Mouse (Mus musculus) Patski (cell line): ENCODE results near the gene Prelp. TPM values are rescaled to one million over a fixed set of nuclear protein-coding genes. Genes with fewer than 3 reads are reported as not detected.

Source experiments
- ATAC-seq: fragments of 100-300 bp; one replicate; pipeline ENCODE4 v1.8.0; 2021
- CTCF ChIA-PET: fragments of 350-600 bp; sonication (Branson Sonifier 250); formaldehyde crosslinking; loops from one replicate; lab custom pipeline; 2022; ENCODE audit warnings: inconsistent platforms; lab: Charles Lee
- POLR2A ChIA-PET: fragments of 350-600 bp; sonication (Branson Sonifier 250); formaldehyde crosslinking; loops from one replicate; lab custom pipeline; 2022; ENCODE audit warnings: antibody characterized with exemption, inconsistent platforms; lab: Charles Lee
- DNase-seq: peaks from one replicate; pipeline ENCODE4 v3.0.0-alpha.2; 2011; ENCODE audit warnings: low read depth, low spot score
- H3K27me3 ChIP-seq: fragments of 371-371 bp; one replicate; pipeline ENCODE4 v1.5.1; 2021
- CTCF ChIP-seq: fragments of 100-300 bp; IDR thresholded peaks from one replicate; pipeline ENCODE4 v1.5.1; 2021
- in situ Hi-C: fragments of 300-500 bp; cut with MboI; formaldehyde crosslinking; loops from 3 replicates; pipeline ENCODE4 v1.11.1; 2018; ENCODE audit warnings: low pct_unique_long_range_greater_than_20kb, mixed read lengths
- polyA plus RNA-seq: library from polyadenylated mRNA; unstranded; gene quantifications from one replicate; pipeline ENCODE4 v1.2.3, GENCODE M21; 2021

Gene Prelp
- polyA plus RNA-seq, 1 experiment from 2014 or later: 0.05 TPM

GRCm38 (mm10) chr1:133917456-133918087, 3.6 kb downstream of the Prelp start:
- POLR2A ChIA-PET: interaction anchor here (1.8 kb wide), 1 partner anchor 15 kb away, joined by 4 read pairs; no protein-coding TSS in a partner anchor
- in situ Hi-C loops: loop anchor here (25.0 kb wide), 1 partner anchor 530 kb away; no protein-coding TSS in a partner anchor
- H3K27me3 ChIP-seq: no peaks in the 10 kb centered on the region
- TF ChIP-seq CTCF: no peak
- CTCF ChIA-PET: no interaction called here
- ATAC-seq: no peak
- DNase-seq: no peak

GRCm38 (mm10) chr1:133915723-133916355, 5.4 kb downstream of the Prelp start:
- ChIA-PET POLR2A (interaction anchor here (0.7 to 1.0 kb wide), 2 partner anchors 43 to 147 kb away, joined by 3 to 4 read pairs; no protein-coding TSS in a partner anchor), CTCF (interaction anchor here (0.8 to 1.2 kb wide), 4 partner anchors 33 to 131 kb away, joined by 3 to 4 read pairs (median 3); no protein-coding TSS in a partner anchor)
- no peak for ATAC-seq
- no peak for DNase-seq
- TF ChIP-seq CTCF: no peak
- H3K27me3 ChIP-seq: no peaks in the 10 kb centered on the region
- in situ Hi-C loops: loop anchor here (25.0 kb wide), 1 partner anchor 529 kb away; no protein-coding TSS in a partner anchor

- DNase-seq: no peak
- TF ChIP-seq CTCF: no peak
- ATAC-seq: no peak
These were observed 6.1 kb downstream of the Prelp start for GRCm38 (mm10) chr1:133915115-133915514.

GRCm38 (mm10) chr1:133913018-133913417, 8.2 kb downstream of the Prelp start:
- POLR2A ChIA-PET: no interaction called here
- in situ Hi-C loops: loop anchor here (5.0 to 25.0 kb wide), 3 partner anchors 134 to 526 kb away; no protein-coding TSS in a partner anchor
- CTCF ChIA-PET: no interaction called here
- H3K27me3 ChIP-seq: no peaks in the 10 kb centered on the region
- no peak for TF ChIP-seq CTCF
- ATAC-seq: no peak
- no peak for DNase-seq

More at GRCm38 (mm10) chr1:133915115-133915514, 6.1 kb downstream of the Prelp start:
- no peaks in the 10 kb centered on the region for H3K27me3 ChIP-seq
- CTCF ChIA-PET: interaction anchor here (1.0 kb wide), 1 partner anchor 38 kb away, joined by 3 read pairs; no protein-coding TSS in a partner anchor
- POLR2A ChIA-PET: no interaction called here
- in situ Hi-C loops: loop anchor here (25.0 kb wide), 1 partner anchor 528 kb away; no protein-coding TSS in a partner anchor

- DNase-seq: no peak
- ChIA-PET CTCF (interaction anchor here (0.8 to 1.8 kb wide), 4 partner anchors 8 to 135 kb away, joined by 3 to 5 read pairs (median 3); no protein-coding TSS in a partner anchor), POLR2A (no interaction called here)
- H3K27me3 ChIP-seq: no peaks in the 10 kb centered on the region
- in situ Hi-C loops: loop anchor here (5.0 to 25.0 kb wide), 3 partner anchors 136 to 524 kb away; no protein-coding TSS in a partner anchor
- no peak for TF ChIP-seq CTCF
- no peak for ATAC-seq
These were observed 9.8 kb downstream of the Prelp start for GRCm38 (mm10) chr1:133911456-133911855.

- POLR2A ChIA-PET: interaction anchor here (0.6 kb wide), 1 partner anchor 203 kb away, joined by 5 read pairs; no protein-coding TSS in a partner anchor
- in situ Hi-C loops: loop anchor here (5.0 to 25.0 kb wide), 3 partner anchors 136 to 524 kb away; no protein-coding TSS in a partner anchor
These were observed 10.2 kb downstream of the Prelp start for GRCm38 (mm10) chr1:133911008-133911407.

GRCm38 (mm10) chr1:133910108-133910507, 11.1 kb downstream of the Prelp start:
- no peaks in the 10 kb centered on the region for H3K27me3 ChIP-seq
- in situ Hi-C loops: loop anchor here (5.0 to 25.0 kb wide), 3 partner anchors 137 to 523 kb away; no protein-coding TSS in a partner anchor
- CTCF ChIA-PET: interaction anchor here (1.8 kb wide), 1 partner anchor 135 kb away, joined by 3 read pairs; no protein-coding TSS in a partner anchor
- ATAC-seq: no peak
- TF ChIP-seq CTCF: no peak
- no peak for DNase-seq
- POLR2A ChIA-PET: no interaction called here

More at GRCm38 (mm10) chr1:133911008-133911407, 10.2 kb downstream of the Prelp start:
- no peak for ATAC-seq
- CTCF ChIA-PET: interaction anchor here (0.8 to 1.8 kb wide), 4 partner anchors 8 to 135 kb away, joined by 3 to 5 read pairs (median 3); no protein-coding TSS in a partner anchor
- no peak for TF ChIP-seq CTCF
- H3K27me3 ChIP-seq: no peaks in the 10 kb centered on the region
- no peak for DNase-seq

DNA sequence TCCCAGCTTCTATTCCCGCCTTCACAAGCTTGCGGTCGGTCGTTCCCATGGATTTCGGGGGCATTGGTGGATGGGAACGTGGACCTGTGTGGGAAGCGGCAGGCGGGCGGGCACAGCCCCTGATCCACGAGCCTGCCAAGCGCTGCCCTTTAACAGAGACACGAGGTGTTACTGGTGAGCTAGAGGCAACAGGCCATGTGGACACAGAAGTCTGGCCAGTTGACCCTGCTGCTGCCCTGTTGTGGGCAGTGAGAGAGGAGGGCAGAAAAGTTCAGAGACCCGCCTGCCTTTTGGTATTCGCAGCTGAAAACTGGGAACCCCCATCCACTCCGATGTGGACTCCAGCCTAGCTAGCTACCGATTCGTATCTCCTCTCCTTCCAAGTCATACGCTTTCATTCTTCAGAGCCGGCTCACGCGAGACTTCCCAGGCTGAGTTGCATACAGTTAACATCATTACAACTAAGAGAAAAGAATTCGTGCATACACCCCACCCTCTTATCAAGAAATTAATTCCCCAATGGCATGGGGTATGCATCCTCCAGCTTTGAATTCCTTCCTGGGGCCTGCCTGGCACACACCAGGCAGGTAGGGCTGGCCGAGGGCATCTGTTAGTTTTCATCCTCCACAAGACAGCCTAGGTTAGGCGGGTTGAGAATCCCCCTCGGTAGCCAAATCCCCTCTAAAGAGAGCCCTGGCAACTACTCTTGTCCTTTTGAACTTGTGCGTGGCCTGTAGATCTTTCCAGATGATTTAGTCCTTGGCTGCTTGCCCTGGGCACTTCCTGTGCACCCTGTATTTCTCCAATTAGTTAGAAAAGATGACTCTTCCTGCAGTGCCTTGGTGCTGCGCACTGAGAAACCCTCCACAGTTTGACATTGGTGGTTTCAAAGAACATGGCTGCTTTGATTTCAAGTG, 12.3 kb downstream of the Prelp start:
- H3K27me3 ChIP-seq: no peaks in the 10 kb centered on the region
- TF ChIP-seq CTCF: no peak
- no peak for ATAC-seq
- in situ Hi-C loops: loop anchor here (25.0 kb wide), 1 partner anchor 522 kb away; no protein-coding TSS in a partner anchor
- POLR2A ChIA-PET: no interaction called here
- CTCF ChIA-PET: interaction anchor here (1.0 kb wide), 1 partner anchor 13 kb away, joined by 3 read pairs; no protein-coding TSS in a partner anchor
- no peak for DNase-seq

GRCm38 (mm10) chr1:133907949-133908658, 13.1 kb downstream of the Prelp start, which contains the start of gene Optc:
TSS of gene Optc (minus strand) at chr1:133907999.
- no peak for DNase-seq
- ChIA-PET CTCF (interaction anchor here (1.0 kb wide), 1 partner anchor 12 kb away, joined by 3 read pairs; no protein-coding TSS in a partner anchor), POLR2A (no interaction called here)
- ATAC-seq: no peak
- in situ Hi-C loops: loop anchor here (25.0 kb wide), 1 partner anchor 521 kb away; no protein-coding TSS in a partner anchor
- TF ChIP-seq CTCF: no peak
- H3K27me3 ChIP-seq: no peaks in the 10 kb centered on the region
